Mouse (Mus musculus): Measurements from ENCODE around the gene Fam209. TPM values are rescaled to one million over a fixed set of nuclear protein-coding genes. Genes with fewer than 3 reads are reported as not detected.

The Fam209 gene
- polyA plus RNA-seq (2014; fragmentation: Illumina TruSeq; extraction: RNeasy Lipid Tissue Mini Kit (QIAGEN cat#74804); ENCODE audit: low read depth, low replicate concordance) = not detected

GRCm38 (mm10) chr2:172472318-172472717, at the start of gene Fam209:
TSS of gene Fam209 (plus strand) at chr2:172472520.

DNA sequence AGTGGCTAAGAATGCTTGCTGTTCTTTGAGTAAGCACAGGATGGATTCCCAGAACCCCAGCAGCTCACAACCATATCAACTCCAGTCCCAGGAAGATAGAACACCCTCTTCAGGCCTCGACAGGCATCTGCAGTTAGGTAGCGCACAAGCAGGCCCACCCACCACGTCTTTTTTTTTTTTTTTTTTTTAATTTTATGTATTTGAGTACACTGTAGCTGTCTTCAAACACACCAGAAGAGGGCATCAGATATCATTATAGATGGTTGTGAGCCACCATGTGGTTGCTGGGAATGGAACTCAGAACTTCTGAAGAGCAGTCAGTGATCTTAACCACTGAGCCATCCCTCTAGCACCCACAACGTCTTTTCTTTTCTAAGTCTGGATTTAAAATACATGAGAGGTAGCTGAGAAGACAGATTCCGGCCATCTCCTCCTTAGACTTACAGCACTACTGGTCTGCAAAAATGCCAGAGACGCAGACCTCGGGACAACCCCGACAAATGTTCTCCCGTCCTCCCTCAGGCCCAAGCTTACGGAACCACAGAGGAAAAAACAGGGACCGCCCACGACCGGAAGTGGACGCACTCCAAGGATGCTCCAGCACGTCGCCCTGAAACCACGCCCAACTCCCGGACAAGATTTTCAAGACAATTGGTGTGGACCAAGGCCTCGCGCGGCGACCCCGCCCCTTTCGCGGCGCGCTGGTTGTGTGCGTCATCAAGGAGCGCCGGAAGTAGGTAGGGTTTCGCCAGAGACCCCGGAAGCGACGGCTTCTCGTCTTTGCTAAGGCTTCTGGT, 32.3 kb upstream of the Fam209 start, which contains the start of gene Rtf2:
Gene Rtf2 (plus strand): TSS at position 714 of the 797 bp plus-strand sequence.

DNA sequence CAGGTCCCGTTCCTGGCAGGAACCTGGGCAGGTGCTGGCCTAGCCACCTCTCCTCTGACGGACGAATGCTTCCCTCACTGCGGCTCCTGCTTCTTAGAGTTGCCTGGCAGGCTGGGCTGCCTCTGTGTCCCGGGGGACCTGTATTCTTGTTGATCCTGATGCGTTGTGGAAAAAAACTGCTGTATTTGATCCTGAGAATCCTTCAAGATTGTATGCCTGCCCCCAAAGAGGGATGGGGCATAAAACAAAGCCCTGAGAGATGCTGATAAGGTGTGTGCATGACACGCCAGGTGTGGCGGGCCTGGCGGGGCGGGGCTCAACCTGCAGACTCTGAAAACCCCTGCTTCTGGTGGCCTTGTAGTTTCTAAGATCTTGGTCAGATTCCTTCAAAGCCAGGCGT, 13.8 kb upstream of the Fam209 start, which contains the start of gene Gcnt7:
Gene Gcnt7 (minus strand): TSS at position 101 of the 400 bp plus-strand sequence.

Other genes starting within 250 kb of the Fam209 start
- not detected for gene Mc3r, start 224.0 kb upstream of the Fam209 start, polyA plus RNA-seq (2014; fragmentation: Illumina TruSeq; extraction: RNeasy Lipid Tissue Mini Kit (QIAGEN cat#74804); ENCODE audit: low read depth, low replicate concordance)
- 7.6 TPM for gene Fam210b, start 127.0 kb upstream of the Fam209 start, polyA plus RNA-seq (2014; fragmentation: Illumina TruSeq; extraction: RNeasy Lipid Tissue Mini Kit (QIAGEN cat#74804); ENCODE audit: low read depth, low replicate concordance)
- 0.63 TPM for gene Aurka, start 102.0 kb upstream of the Fam209 start, polyA plus RNA-seq (2014; fragmentation: Illumina TruSeq; extraction: RNeasy Lipid Tissue Mini Kit (QIAGEN cat#74804); ENCODE audit: low read depth, low replicate concordance)
- 14.0 TPM for gene Cstf1, start 101.8 kb upstream of the Fam209 start, polyA plus RNA-seq (2014; fragmentation: Illumina TruSeq; extraction: RNeasy Lipid Tissue Mini Kit (QIAGEN cat#74804); ENCODE audit: low read depth, low replicate concordance)
- gene Cass4, start 78.7 kb upstream of the Fam209 start, polyA plus RNA-seq (2014; fragmentation: Illumina TruSeq; extraction: RNeasy Lipid Tissue Mini Kit (QIAGEN cat#74804); ENCODE audit: low read depth, low replicate concordance) = 0.42 TPM
- gene Rtf2, start 32.0 kb upstream of the Fam209 start, polyA plus RNA-seq (2014; fragmentation: Illumina TruSeq; extraction: RNeasy Lipid Tissue Mini Kit (QIAGEN cat#74804); ENCODE audit: low read depth, low replicate concordance) = 33.4 TPM
- gene Gcnt7, start 13.9 kb upstream of the Fam209 start, polyA plus RNA-seq (2014; fragmentation: Illumina TruSeq; extraction: RNeasy Lipid Tissue Mini Kit (QIAGEN cat#74804); ENCODE audit: low read depth, low replicate concordance) = not detected
- gene Tfap2c, start 77.1 kb downstream of the Fam209 start, polyA plus RNA-seq (2014; fragmentation: Illumina TruSeq; extraction: RNeasy Lipid Tissue Mini Kit (QIAGEN cat#74804); ENCODE audit: low read depth, low replicate concordance) = not detected

Measured in heart, adult 10 weeks (tissue).